Comparison of ENCODE assay signal across 17 mouse cellular contexts in the genomic region with DNA sequence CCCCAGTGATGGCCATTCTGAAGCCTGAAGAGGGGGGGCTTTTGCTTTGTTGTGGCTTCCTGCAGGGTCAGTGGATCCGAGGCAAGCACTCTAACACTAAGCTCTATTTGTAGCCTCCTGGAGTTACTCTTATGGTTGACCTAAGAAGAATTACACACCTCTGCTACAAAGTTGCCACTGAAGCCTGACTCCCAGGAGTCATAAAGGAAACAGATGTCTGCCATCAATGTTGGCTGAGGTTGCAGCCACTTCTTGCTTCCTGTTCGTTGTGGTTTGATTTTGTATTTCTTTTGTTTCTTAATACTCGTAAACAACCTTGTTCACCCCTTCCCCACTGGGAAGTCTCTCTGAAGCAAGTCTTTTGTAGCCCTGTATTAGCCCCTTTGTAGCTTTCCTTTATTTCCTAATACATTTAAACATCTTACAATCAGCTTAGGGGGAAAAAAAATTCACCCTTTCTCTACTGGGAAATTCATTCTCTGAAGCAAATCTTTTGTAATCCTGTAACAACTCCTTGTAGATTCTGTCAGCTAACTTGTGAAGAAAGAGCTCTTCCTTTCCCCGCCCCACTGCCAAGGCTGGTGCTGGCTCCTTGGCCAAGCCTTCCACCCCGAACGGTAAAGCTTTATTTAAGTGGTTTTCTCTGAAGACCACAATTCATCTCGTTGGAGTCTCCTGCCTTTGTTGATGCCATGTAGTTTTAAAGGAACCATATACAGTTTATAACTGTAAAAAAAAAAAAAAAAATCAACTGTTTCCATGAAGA. TPM values are rescaled to one million over a fixed set of nuclear protein-coding genes. Genes with fewer than 3 reads are reported as not detected.
DNase-seq lines count a peak whose midpoint lies in the region; ATAC-seq lines count a peak whose summit lies in the region.
"Had no signal": no experiment of that assay in that cellular context is flagged by ENCODE, and none has a peak within 500 bp of the region (broad histone marks: within the 10 kb centered on the region; RNA-seq: fewer than 3 reads in every experiment).

No protein-coding gene starts in this region.

- no peaks in the 10 kb centered on the region for H3K27me3 ChIP-seq in kidney, embryonic 16.5 days (ENCODE audit: insufficient read depth, low read length)
- H3K27me3 ChIP-seq in kidney, embryonic 14.5 days (ENCODE audit: control insufficient read depth, insufficient read depth, low read length) = no peaks in the 10 kb centered on the region
- H3K27me3 ChIP-seq: heart, embryonic 12.5 days; hindbrain, embryonic 15.5 days; lung, embryonic 15.5 days; neural tube, embryonic 13.5 days had no signal

- H3K9me3 ChIP-seq in kidney, embryonic 16.5 days (ENCODE audit: low read length) = no peaks in the 10 kb centered on the region
- H3K9me3 ChIP-seq in kidney, embryonic 14.5 days (ENCODE audit: control insufficient read depth, low read length) = no peaks in the 10 kb centered on the region
- H3K9me3 ChIP-seq: heart, embryonic 12.5 days; hindbrain, embryonic 15.5 days; lung, embryonic 15.5 days; midbrain, embryonic 10.5 days; neural tube, embryonic 13.5 days had no signal

- peak; percentile 23; the same call in 1 of the 2 replicates for ATAC-seq in kidney, embryonic 16.5 days (ENCODE audit: low FRiP score, low TSS enrichment)
- ATAC-seq in kidney, embryonic 14.5 days (ENCODE audit: low FRiP score, low TSS enrichment) = no peak
- peak; percentile 85 for ATAC-seq in common myeloid progenitor, adult 5-6 weeks (replicated peaks; ENCODE audit: low read depth, poor library complexity, severe bottlenecking)
- ATAC-seq in neutrophil, adult 5-6 weeks (ENCODE audit: extremely low read depth, insufficient number of reproducible peaks, low FRiP score, poor library complexity, severe bottlenecking) = 0 out of 2 replicates have a peak, but pooled peaks have one; percentile 39

- no peak overlapping the region for H3K4me3 ChIP-seq in kidney, embryonic 16.5 days (ENCODE audit: low read length)
- H3K4me3 ChIP-seq in kidney, embryonic 14.5 days (ENCODE audit: low read length) = no peak overlapping the region
- H3K4me3 ChIP-seq: heart, embryonic 12.5 days; hindbrain, embryonic 15.5 days; lung, embryonic 15.5 days; midbrain, embryonic 10.5 days; neural tube, embryonic 13.5 days had no signal

- no peak overlapping the region for H3K4me2 ChIP-seq in kidney, embryonic 16.5 days (replicated peaks; ENCODE audit: low read depth, low read length)
- H3K4me2 ChIP-seq in kidney, embryonic 14.5 days (replicated peaks; ENCODE audit: low read depth, low read length) = no peak overlapping the region
- H3K4me2 ChIP-seq: heart, embryonic 12.5 days; hindbrain, embryonic 15.5 days; lung, embryonic 15.5 days; neural tube, embryonic 13.5 days had no signal

- no peak overlapping the region for H3K9ac ChIP-seq in kidney, embryonic 16.5 days (replicated peaks; ENCODE audit: low read length)
- H3K9ac ChIP-seq in kidney, embryonic 14.5 days (ENCODE audit: low read depth, low read length) = no peak overlapping the region
- H3K9ac ChIP-seq: heart, embryonic 12.5 days; hindbrain, embryonic 15.5 days; lung, embryonic 15.5 days; neural tube, embryonic 13.5 days had no signal

- 0 out of 2 replicates have a peak, but pooled peaks cover 3% of the 10 kb centered on the region for H3K4me1 ChIP-seq in kidney, embryonic 16.5 days (ENCODE audit: insufficient read depth, low read length)
- H3K4me1 ChIP-seq in kidney, embryonic 14.5 days (ENCODE audit: control insufficient read depth, insufficient read depth, low read length) = no peaks in the 10 kb centered on the region
- H3K4me1 ChIP-seq: heart, embryonic 12.5 days; hindbrain, embryonic 15.5 days; lung, embryonic 15.5 days; neural tube, embryonic 13.5 days had no signal

- DNase-seq in CD4-positive, CD25-positive, alpha-beta regulatory T cell, adult 2 months (ENCODE audit: low read depth, low spot score) = peak; percentile 51
- no peak for DNase-seq in cerebellum, adult 8-10 months
- DNase-seq in cerebellum, adult 11-12 months = no peak
- no peak for DNase-seq in cerebellum, adult 9-11 months
- DNase-seq: cerebellum, adult 11 months; kidney, postnatal 25 days; layer of hippocampus, postnatal 36 days had no signal

- no peak overlapping the region for H3K27ac ChIP-seq in kidney, embryonic 16.5 days (ENCODE audit: low read length)
- H3K27ac ChIP-seq in kidney, embryonic 14.5 days (ENCODE audit: low read depth, low read length) = no peak overlapping the region
- H3K27ac ChIP-seq: hindbrain, embryonic 15.5 days; lung, embryonic 15.5 days; midbrain, embryonic 10.5 days; neural tube, embryonic 13.5 days had no signal

- H3K36me3 ChIP-seq in kidney, embryonic 16.5 days (ENCODE audit: insufficient read depth, low read length) = no peaks in the 10 kb centered on the region
- H3K36me3 ChIP-seq in kidney, embryonic 14.5 days (ENCODE audit: control insufficient read depth, insufficient read depth, low read length) = no peaks in the 10 kb centered on the region
- H3K36me3 ChIP-seq: heart, embryonic 12.5 days; hindbrain, embryonic 15.5 days; lung, embryonic 15.5 days; midbrain, embryonic 10.5 days; neural tube, embryonic 13.5 days had no signal

- WGBS in kidney, embryonic 16.5 days = 40% methylated on average over 7 of the region's 7 CpGs
- 41% methylated on average over 7 of the region's 7 CpGs for WGBS in kidney, embryonic 14.5 days

RNA-seq across cellular contexts. Expression of a gene that starts 2.2 kb away (rescaled TPM):
- 0.06 TPM in 1 of 2 replicates, not detected in the other for polyA plus RNA-seq in kidney, embryonic 16.5 days (2015; fragmentation: Nextera tagmentation; extraction: Ambion mirVana)
- not detected in 2 replicates for polyA plus RNA-seq in kidney, embryonic 14.5 days (2014; fragmentation: Nextera tagmentation; extraction: Ambion mirVana)
- total RNA-seq in common myeloid progenitor, adult 5-6 weeks (2017) = 0.32 TPM in 1 of 2 replicates, not detected in the other
- total RNA-seq in neutrophil, adult 5-6 weeks (2017) = 9.3 and 10.5 TPM in 2 replicates
- total RNA-seq: layer of hippocampus, postnatal 36 days had no signal
- polyA plus RNA-seq: forebrain, embryonic 11.5 days; heart, embryonic 12.5 days; hindbrain, embryonic 15.5 days; neural tube, embryonic 13.5 days had no signal

RNA-seq across cellular contexts. Expression of a gene that starts 23.9 kb away (rescaled TPM):
- polyA plus RNA-seq in kidney, embryonic 16.5 days (2015; fragmentation: Nextera tagmentation; extraction: Ambion mirVana) = 4.5 and 5.0 TPM in 2 replicates
- 4.6 and 5.5 TPM in 2 replicates for polyA plus RNA-seq in kidney, embryonic 14.5 days (2014; fragmentation: Nextera tagmentation; extraction: Ambion mirVana)
- 8.0 and 12.1 TPM in 2 replicates for total RNA-seq in common myeloid progenitor, adult 5-6 weeks (2017)
- 35.0 and 39.2 TPM in 2 replicates for total RNA-seq in neutrophil, adult 5-6 weeks (2017)
